Mouse (Mus musculus) hematopoietic stem cell, adult 5-6 weeks (primary cell): ENCODE measurements around the gene Eml2. TPM values are rescaled to one million over a fixed set of nuclear protein-coding genes. Genes with fewer than 3 reads are reported as not detected.

Source experiments
- ATAC-seq, 2 experiments: fragments of 125-278 bp in 1 of 2; replicated peaks in 1 of 2; 2 replicates each; pipeline ENCODE4 v1.8.0; 2016 to 2017; ENCODE audit warnings: inconsistent platforms in 2 of 2, mild to moderate bottlenecking in 2 of 2, moderate number of reproducible peaks in 2 of 2, low read depth in 1 of 2, moderate TSS enrichment in 1 of 2; ENCODE audit not compliant: low FRiP score in 2 of 2, poor library complexity in 2 of 2, severe bottlenecking in 2 of 2, insufficient read depth in 1 of 2, low TSS enrichment in 1 of 2
- total RNA-seq: library from RNA; stranded (forward); fragments of 172-1452, 232-1000 nt; gene quantifications from 2 replicates; pipeline ENCODE4 v1.2.3, GENCODE M21; 2017

The Eml2 gene
- total RNA-seq, 1 experiment from 2014 or later = 20.0 TPM

GRCm38 (mm10) chr7:19179173-19179572 is 3.0 kb downstream of the Eml2 start:
- ATAC-seq = peak; percentile 28 to 51; a peak in 2 of 4 replicates

GRCm38 (mm10) chr7:19179936-19180335 is 3.7 kb downstream of the Eml2 start:
- ATAC-seq = no peak

- peak; percentile 43 to 50 for ATAC-seq
These were observed 4.7 kb downstream of the Eml2 start for GRCm38 (mm10) chr7:19180862-19181429.

- no peak for ATAC-seq
These were observed 8.0 kb downstream of the Eml2 start for GRCm38 (mm10) chr7:19184250-19184649.

- ATAC-seq = no peak
These were observed 8.5 kb downstream of the Eml2 start for GRCm38 (mm10) chr7:19184758-19185157.

- ATAC-seq = no peak
These were observed 18.5 kb downstream of the Eml2 start for GRCm38 (mm10) chr7:19194676-19195075.

GRCm38 (mm10) chr7:19196676-19197075 is 20.5 kb downstream of the Eml2 start:
- peak in 1 of 2 experiments; percentile 54; a peak in 1 of 4 replicates for ATAC-seq

GRCm38 (mm10) chr7:19197985-19198384 is 21.8 kb downstream of the Eml2 start:
- no peak; a peak in 1 of 4 replicates for ATAC-seq

GRCm38 (mm10) chr7:19201660-19202059 is 25.4 kb downstream of the Eml2 start:
- no peak for ATAC-seq

GRCm38 (mm10) chr7:19202065-19202850 is 26.0 kb downstream of the Eml2 start:
- no peak for ATAC-seq

- no peak for ATAC-seq
These were observed 32.1 kb downstream of the Eml2 start for GRCm38 (mm10) chr7:19208201-19208910.

GRCm38 (mm10) chr7:19208944-19209472 is 32.8 kb downstream of the Eml2 start:
- ATAC-seq = no peak

- no peak for ATAC-seq
These were observed 33.3 kb downstream of the Eml2 start for GRCm38 (mm10) chr7:19209494-19209893.

- ATAC-seq = no peak
These were observed 33.8 kb downstream of the Eml2 start for GRCm38 (mm10) chr7:19210010-19210409.

- ATAC-seq = no peak
These were observed 34.9 kb downstream of the Eml2 start for GRCm38 (mm10) chr7:19211041-19211675.

GRCm38 (mm10) chr7:19211996-19212755 is 36.0 kb downstream of the Eml2 start, which contains the start of gene Gpr4:
Gpr4 (plus strand) TSS chr7:19212538.
- ATAC-seq = peak; percentile 29 to 47; a peak in 1 of 4 replicates

- ATAC-seq = no peak
These were observed 37.2 kb downstream of the Eml2 start for GRCm38 (mm10) chr7:19213385-19213784.
